Mouse (Mus musculus) B cell, adult 2 months (primary cell): Measurements from ENCODE around the gene Olfr1134.
"Not testable (repeated sequence)": the region's sequence is repeated elsewhere in the genome, so short reads cannot be mapped to it uniquely, and the experiment has no call there.

ENCODE experiments used
- DNase-seq, 2 experiments: peaks; one replicate each; pipeline ENCODE4 v3.0.0; 2022

Gene Olfr1134

DNA sequence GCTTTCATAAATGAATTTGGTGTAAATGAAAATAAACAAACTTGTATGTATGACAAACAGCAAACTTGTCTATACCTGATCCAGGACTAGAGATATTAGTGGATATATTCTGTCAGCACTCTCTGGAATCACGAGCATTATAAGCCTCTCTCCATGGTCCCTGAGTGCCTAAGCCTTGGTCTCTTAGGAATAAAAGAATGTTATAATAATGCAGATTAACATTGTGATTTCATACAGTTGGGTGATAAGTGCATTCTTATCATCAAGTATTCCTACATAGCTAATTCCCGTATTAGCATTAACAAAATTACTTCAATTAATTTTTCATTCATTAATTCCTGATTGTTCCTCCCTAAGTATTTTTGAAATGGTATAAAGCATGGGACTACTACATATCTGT is at the start of gene Olfr1134:
TSS of gene Olfr1134 (minus strand) at position 101 of the 400 bp plus-strand sequence.
- DNase-seq: no peak

DNA sequence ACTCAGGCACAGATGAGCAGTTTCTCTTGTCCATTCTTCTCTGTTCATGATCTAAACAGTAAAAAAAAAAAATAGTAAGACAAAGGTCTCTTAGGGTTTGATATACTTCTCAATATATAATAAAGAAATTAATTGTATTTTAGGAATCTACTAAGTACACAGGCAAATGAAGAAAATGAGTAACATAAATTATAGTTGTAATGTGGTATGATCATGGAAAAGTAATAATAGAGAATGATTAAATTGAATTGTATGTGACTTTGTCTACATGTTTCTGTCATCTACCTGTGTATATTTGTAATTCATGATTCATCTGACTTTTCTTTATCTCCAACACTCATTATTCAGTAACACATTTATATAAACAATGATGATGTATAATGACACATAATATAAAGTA is 35.6 kb upstream of the Olfr1134 start, which contains the start of gene Olfr1136:
TSS of gene Olfr1136 (minus strand) at position 101 of the 400 bp plus-strand sequence.
- DNase-seq: no peak

DNA sequence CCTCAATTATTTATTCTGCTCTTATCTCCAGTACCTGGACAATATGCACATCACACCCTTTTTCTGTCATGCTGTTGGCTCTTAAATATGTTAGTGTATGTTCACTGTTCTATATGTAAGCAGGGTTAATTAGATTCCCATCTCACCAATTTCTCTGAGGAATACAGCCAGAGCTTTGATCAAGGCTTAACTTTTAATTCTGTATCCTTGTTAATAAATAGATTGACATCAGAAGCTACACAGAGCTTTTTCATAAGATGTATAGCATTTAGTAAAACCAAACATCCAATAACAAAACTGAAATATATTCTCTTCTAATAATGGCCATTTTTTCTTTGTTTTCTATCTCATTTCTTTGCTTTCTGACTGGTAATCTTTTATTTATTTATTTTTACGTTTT is 15.3 kb upstream of the Olfr1134 start, which contains the start of gene Olfr1135:
TSS of gene Olfr1135 (minus strand) at position 101 of the 400 bp plus-strand sequence.
- DNase-seq: no peak

- DNase-seq: no peak
Measured at GRCm38 (mm10) chr2:87647274-87647673, 11.0 kb downstream of the Olfr1134 start, which contains the start of gene Olfr1133. Gene Olfr1133, minus strand, starts transcription at chr2:87647374.

GRCm38 (mm10) chr2:87642441-87642840 is 15.8 kb downstream of the Olfr1134 start:
- DNase-seq: no peak

GRCm38 (mm10) chr2:87637435-87637834 is 20.8 kb downstream of the Olfr1134 start, which contains the start of gene Olfr1132:
Gene Olfr1132, minus strand, starts transcription at chr2:87637535.
- no peak for DNase-seq

DNA sequence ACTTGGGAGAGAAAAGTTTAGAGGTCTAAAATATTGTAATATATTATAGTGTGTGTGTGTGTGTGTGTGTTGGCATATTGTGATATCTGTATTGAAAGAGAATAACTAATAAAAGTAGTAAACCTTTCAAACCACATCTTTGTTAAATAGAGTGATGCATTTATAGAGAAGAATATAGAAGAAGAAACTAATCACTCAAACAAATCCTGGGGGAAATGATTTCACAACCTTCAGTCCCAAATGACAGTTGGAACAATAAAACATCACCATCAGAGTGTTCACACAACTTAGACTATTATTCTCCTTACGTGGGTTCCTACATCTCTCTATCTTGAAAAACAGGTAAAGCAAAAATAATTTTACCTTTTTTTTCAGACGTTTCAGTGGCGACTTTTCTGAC is 31.5 kb downstream of the Olfr1134 start, which contains the start of gene Olfr1131:
TSS of gene Olfr1131 (plus strand) at position 301 of the 400 bp plus-strand sequence.
- DNase-seq: no peak

DNA sequence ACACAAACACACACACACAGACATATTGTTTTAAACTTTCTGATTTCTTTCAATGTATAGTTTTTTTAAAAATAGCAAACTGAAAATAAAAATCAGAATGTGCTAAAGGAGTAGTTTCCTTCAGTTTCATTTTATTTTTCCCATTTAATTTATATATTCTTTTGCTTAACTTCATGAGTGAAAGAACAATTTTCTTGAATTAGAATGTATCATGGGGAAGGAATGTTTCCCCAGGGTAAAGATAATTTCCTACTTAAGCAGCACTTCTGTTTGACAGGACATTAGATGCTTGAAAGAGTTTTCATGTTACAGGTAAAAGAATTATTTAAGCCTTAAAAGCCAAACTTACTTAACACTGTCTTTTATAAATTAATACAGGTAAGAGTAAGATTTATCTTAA is 52.3 kb downstream of the Olfr1134 start, which contains the start of gene Olfr1130:
TSS of gene Olfr1130 (plus strand) at position 301 of the 400 bp plus-strand sequence.
- DNase-seq: not testable (repeated sequence)
